Mouse (Mus musculus) limb, embryonic 11.5 days (tissue): ENCODE results near the gene B430306N03Rik. TPM values are rescaled to one million over a fixed set of nuclear protein-coding genes. Genes with fewer than 3 reads are reported as not detected.

Source experiments
- ATAC-seq: fragments of 200-750 bp; cut with Nextera tagmentation; 2 replicates; pipeline ENCODE4 v1.8.0; 2017; ENCODE audit warnings: low read depth; ENCODE audit not compliant: insufficient number of reproducible peaks, low FRiP score, low TSS enrichment
- DNase-seq: peaks from one replicate; pipeline ENCODE4 v3.0.0-alpha.2; 2015; ENCODE audit warnings: low spot score
- H3K27ac ChIP-seq: fragments of 300-500 bp; sonication (generic); replicated peaks from 2 replicates; pipeline ENCODE4 v1.5.1; 2014; ENCODE audit warnings: low read depth, mild to moderate bottlenecking, low read length
- H3K27me3 ChIP-seq: fragments of 300-500 bp; sonication (generic); 2 replicates; pipeline ENCODE4 v1.6.1; 2014; ENCODE audit warnings: mild to moderate bottlenecking, low read length, mixed read lengths; ENCODE audit not compliant: control insufficient read depth, insufficient read depth
- H3K36me3 ChIP-seq: fragments of 300-500 bp; sonication (generic); 2 replicates; pipeline ENCODE4 v1.6.1; 2014; ENCODE audit warnings: mild to moderate bottlenecking, low read length, moderate library complexity, mixed read lengths; ENCODE audit not compliant: control insufficient read depth, insufficient read depth
- H3K4me1 ChIP-seq: fragments of 300-500 bp; sonication (generic); 2 replicates; pipeline ENCODE4 v1.6.1; 2014; ENCODE audit warnings: low read length, mixed read lengths; ENCODE audit not compliant: control insufficient read depth, insufficient read depth
- H3K4me2 ChIP-seq: fragments of 300-500 bp; sonication (generic); 2 replicates; pipeline ENCODE4 v1.6.1; 2014; ENCODE audit warnings: low read depth, mild to moderate bottlenecking, moderate library complexity; ENCODE audit not compliant: severe bottlenecking
- H3K4me3 ChIP-seq: fragments of 300-500 bp; sonication (generic); 2 replicates; pipeline ENCODE4 v1.5.1; 2014; ENCODE audit warnings: low read depth, low read length
- H3K9ac ChIP-seq: fragments of 300-500 bp; sonication (generic); 2 replicates; pipeline ENCODE4 v1.6.1; 2014; ENCODE audit warnings: mild to moderate bottlenecking, low read length
- H3K9me3 ChIP-seq: fragments of 300-500 bp; sonication (generic); 2 replicates; pipeline ENCODE4 v1.6.1; 2016; ENCODE audit warnings: low read length; ENCODE audit not compliant: control insufficient read depth
- WGBS: fragments of 180-500 bp; shearing (Covaris S2); extraction: QIAGEN DNeasy Blood & Tissue Kit; methylation state at CpG from one replicate; pipeline ENCODE4 v1.1.7; 2014; 5-methylcytosine and 5-hydroxymethylcytosine counted together
- polyA plus RNA-seq: library from polyadenylated mRNA; unstranded; fragments of >200 nt; fragmentation: Nextera tagmentation; extraction: Ambion mirVana; gene quantifications from 2 replicates; pipeline ENCODE4 v1.2.1, GENCODE M21; 2014

Gene B430306N03Rik
- polyA plus RNA-seq, 1 experiment from 2014 or later, result 0.09 TPM

DNA sequence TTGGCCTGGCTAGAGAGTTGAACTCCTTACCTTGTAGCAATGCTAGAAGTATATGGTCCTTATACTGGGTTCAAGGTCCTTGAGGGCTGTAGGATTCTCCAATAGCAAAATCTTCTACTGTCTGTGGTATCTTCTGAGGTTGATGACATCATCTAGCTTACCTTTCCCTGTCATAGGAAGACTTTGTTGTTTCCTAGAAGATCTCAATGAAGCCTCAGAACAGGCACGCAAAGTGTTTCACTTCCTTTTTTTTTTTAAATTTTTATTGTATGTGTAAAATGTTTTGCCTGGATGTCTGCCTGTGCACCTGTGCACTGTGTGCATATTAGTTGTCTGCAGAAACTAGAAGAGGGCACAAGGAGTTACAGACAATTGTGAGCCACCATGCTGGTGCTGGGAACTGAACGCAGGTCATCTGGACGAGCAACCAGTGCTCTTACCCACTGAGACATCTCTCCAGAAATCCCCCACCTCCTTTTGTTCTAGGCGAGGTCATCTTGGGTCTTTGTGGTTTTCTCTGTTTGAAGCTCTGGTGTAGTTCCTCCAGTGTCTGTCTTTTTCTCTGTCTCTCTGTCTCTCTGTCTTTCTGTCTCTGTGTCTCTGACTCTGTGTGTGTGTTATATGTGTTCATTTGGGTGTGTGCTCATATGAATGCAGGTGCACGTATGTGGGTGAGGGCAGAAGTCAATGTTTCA, 22.3 kb upstream of the B430306N03Rik start:
- H3K4me2 ChIP-seq, result no peak overlapping the region
- H3K27ac ChIP-seq, result no peak overlapping the region
- WGBS, result 85% methylated on average over 5 of the region's 5 CpGs
- ATAC-seq (no peak), DNase-seq (no peak)
- no peaks in the 10 kb centered on the region for H3K36me3 ChIP-seq
- no peaks in the 10 kb centered on the region for H3K27me3 ChIP-seq
- no peak overlapping the region for H3K9ac ChIP-seq
- H3K9me3 ChIP-seq, result no peaks in the 10 kb centered on the region
- H3K4me3 ChIP-seq, result no peak overlapping the region
- H3K4me1 ChIP-seq, result no peaks in the 10 kb centered on the region

DNA sequence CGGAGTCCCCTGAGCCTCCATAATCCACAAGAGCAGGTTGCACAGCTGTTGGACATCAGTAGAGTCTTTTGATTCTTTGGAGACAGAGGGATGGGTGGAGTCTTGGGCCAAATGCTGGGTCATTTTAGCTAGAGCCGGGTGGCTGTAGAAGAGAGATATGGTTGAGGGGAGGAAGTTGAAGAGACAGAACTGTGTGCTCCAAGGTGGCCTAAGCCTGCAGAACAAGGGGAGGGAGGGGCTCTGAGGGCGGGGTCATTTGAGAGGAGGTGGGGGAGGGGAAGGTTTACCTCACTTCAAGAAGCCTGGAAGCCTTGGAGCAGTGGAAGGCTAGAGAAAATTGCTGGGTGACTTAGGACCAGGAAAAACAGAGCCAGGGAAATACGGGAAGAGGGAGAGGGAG, 16.7 kb upstream of the B430306N03Rik start, which contains the start of gene Treml2:
TSS of gene Treml2 (plus strand) at position 296 of the 400 bp plus-strand sequence.
- no peak within 1 kb of the TSS for H3K9ac ChIP-seq
- no peak for DNase-seq
- no peak within 1 kb of the TSS for H3K4me3 ChIP-seq

DNA sequence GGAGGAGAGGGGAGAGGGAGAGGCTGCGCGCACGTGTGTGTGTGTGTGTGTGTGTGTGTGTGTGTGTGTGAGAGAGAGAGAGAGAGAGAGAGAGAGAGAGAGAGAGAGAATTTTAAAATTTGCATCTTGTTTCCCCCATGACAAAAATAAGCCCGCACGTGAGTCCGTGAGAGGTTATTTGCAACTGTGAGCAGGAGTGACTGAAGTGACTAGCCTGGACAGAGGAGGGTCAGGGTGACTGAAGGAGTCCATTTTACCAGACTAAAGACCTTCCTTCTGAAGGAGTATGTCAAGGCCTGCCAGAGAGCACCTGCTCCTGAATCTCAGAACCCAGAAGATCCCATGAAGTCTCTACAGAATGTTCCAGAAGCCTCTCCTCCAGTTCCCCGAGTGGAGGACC, 16.2 kb upstream of the B430306N03Rik start:
- H3K27ac ChIP-seq, result no peak overlapping the region
- ATAC-seq (no peak), DNase-seq (no peak)
- no peak overlapping the region for H3K4me2 ChIP-seq
- H3K9ac ChIP-seq, result no peak overlapping the region
- no peaks in the 10 kb centered on the region for H3K36me3 ChIP-seq
- H3K27me3 ChIP-seq, result no peaks in the 10 kb centered on the region
- 57% methylated on average over 7 of the region's 7 CpGs for WGBS
- H3K4me3 ChIP-seq, result no peak overlapping the region
- no peaks in the 10 kb centered on the region for H3K9me3 ChIP-seq
- 0 out of 2 replicates have a peak, but pooled peaks cover 2% of the 10 kb centered on the region for H3K4me1 ChIP-seq

More for the DNA sequence above, 16.7 kb upstream of the B430306N03Rik start, which contains the start of gene Treml2:
- Histone ChIP-seq H3K9me3 (no peaks in the 10 kb centered on the region), H3K4me1 (0 out of 2 replicates have a peak, but pooled peaks cover 2% of the 10 kb centered on the region), H3K36me3 (no peaks in the 10 kb centered on the region), H3K4me2 (no peak within 1 kb of the TSS), H3K27me3 (no peaks in the 10 kb centered on the region), H3K27ac (no peak within 1 kb of the TSS)
- ATAC-seq, result no peak
- 24% methylated on average over 3 of the region's 4 CpGs for WGBS

DNA sequence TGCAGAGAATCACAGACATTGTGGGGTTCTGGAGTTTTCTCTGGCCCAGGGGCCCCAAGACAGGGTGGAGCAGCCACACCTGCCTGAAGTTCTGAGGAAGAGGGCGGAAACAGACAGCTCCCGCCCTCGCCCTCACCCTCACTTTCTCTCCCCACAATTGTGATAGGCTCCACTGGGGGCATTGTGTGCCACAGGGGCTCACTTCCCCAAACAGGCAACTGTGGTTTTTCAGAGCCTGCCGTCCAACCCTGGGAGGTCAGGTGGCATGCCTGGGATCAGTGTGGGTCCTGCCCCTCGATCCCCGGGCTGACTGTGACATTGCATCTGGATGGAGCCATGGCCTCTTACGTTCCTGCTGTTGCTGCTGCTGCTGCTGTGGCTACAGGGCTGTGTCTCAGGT, 15.7 kb upstream of the B430306N03Rik start:
- H3K27me3 ChIP-seq, result no peaks in the 10 kb centered on the region
- no peak overlapping the region for H3K9ac ChIP-seq
- H3K27ac ChIP-seq, result no peak overlapping the region
- H3K4me3 ChIP-seq, result no peak overlapping the region
- H3K36me3 ChIP-seq, result no peaks in the 10 kb centered on the region
- WGBS, result 67% methylated on average over 7 of the region's 7 CpGs
- no peak overlapping the region for H3K4me2 ChIP-seq
- no peak for ATAC-seq
- 0 out of 2 replicates have a peak, but pooled peaks cover 2% of the 10 kb centered on the region for H3K4me1 ChIP-seq
- no peak for DNase-seq
- no peaks in the 10 kb centered on the region for H3K9me3 ChIP-seq

DNA sequence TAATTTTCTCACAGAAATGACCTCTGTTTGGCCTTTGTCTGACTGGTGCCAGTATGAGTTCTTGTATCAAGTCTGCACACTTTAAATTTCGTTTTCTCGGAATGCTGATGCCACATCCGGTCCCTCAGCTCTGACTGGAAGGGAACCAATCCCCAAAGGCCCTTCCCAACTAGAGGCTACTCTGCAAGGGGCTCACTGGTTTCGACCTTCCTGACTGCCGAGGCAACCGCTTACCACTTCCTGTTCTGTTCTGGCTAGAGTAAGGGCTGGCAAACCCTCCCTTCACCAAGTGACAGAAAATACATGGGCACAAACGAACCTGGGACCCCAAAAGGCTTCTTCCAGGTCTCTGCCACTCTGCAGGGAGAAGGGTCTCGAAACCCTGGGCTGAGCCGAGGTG, 15.1 kb upstream of the B430306N03Rik start:
- DNase-seq (no peak), ATAC-seq (no peak)
- Histone ChIP-seq H3K36me3 (no peaks in the 10 kb centered on the region), H3K4me1 (0 out of 2 replicates have a peak, but pooled peaks cover 2% of the 10 kb centered on the region), H3K9ac (no peak overlapping the region), H3K4me2 (no peak overlapping the region), H3K9me3 (no peaks in the 10 kb centered on the region), H3K4me3 (no peak overlapping the region), H3K27ac (no peak overlapping the region), H3K27me3 (no peaks in the 10 kb centered on the region)
- WGBS, result 78% methylated on average over 9 of the region's 9 CpGs

DNA sequence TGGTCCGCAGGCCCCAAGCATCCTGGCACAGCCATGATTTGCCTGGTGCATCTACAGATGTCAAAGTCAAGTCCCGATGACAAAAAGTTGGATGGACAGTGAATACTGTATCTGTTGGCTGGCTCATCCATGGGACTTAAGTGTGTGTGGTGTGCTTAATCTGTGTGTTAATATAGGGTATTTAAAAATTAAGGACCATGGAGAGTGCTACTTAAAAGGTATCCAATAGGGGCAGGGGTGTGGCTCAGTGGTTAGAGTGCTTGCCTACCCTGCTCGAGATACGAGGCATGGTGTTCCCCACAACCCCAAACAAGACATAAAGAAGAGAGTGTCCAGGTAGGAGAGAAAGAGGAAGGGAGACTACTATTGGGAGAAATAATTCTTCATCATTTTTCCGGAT, 14.1 kb upstream of the B430306N03Rik start:
- Histone ChIP-seq H3K4me1 (0 out of 2 replicates have a peak, but pooled peaks cover 2% of the 10 kb centered on the region), H3K9me3 (no peaks in the 10 kb centered on the region), H3K4me2 (no peak overlapping the region), H3K9ac (no peak overlapping the region), H3K36me3 (no peaks in the 10 kb centered on the region), H3K27me3 (no peaks in the 10 kb centered on the region), H3K4me3 (no peak overlapping the region), H3K27ac (no peak overlapping the region)
- no peak for ATAC-seq
- WGBS, result 91% methylated on average over 5 of the region's 5 CpGs
- no peak for DNase-seq

DNA sequence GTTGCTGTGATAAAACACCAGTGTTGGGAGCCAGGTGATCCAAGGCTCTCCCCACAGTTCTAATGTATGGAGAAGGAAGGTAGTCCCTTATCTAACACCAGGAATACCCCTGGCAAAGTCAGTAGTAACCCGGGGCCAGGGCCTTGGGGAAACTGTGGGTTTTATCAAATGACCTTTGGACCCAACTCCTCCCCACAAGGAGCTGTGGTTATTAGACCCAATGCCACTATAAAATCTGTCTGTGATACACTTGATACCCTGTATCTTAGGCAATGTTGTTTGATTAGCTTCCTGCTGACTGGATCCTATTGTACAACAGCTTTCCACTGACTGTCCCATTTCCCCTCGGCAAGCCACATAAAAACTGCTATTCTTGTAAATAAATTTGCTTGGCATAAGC, 3.8 kb upstream of the B430306N03Rik start:
- Histone ChIP-seq H3K36me3 (no peaks in the 10 kb centered on the region), H3K4me3 (no peak overlapping the region), H3K9me3 (no peaks in the 10 kb centered on the region), H3K27me3 (no peaks in the 10 kb centered on the region), H3K4me1 (no peaks in the 10 kb centered on the region), H3K4me2 (no peak overlapping the region), H3K9ac (no peak overlapping the region), H3K27ac (no peak overlapping the region)
- WGBS, result 83% methylated on average over 2 of the region's 2 CpGs
- ATAC-seq, result no peak
- DNase-seq, result no peak

DNA sequence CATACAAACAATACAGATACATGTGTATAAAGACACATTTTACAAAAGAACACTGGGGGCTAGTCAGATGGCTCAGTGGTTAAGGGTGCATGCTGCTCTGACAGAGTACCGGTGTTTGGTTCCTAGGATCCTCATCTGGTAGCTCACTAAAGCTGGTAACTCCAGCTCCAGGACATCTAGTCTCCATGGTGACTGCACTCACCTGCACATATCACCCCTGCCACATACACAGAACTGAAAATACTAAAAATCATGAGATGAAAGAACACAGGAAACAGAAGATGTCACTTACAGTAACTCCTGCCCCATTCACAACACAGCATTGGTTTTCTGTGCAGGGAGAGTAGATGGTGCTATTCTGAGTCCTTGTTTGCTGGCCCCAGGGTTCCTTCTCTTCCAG, 2.7 kb downstream of the B430306N03Rik start:
- Histone ChIP-seq H3K4me1 (no peaks in the 10 kb centered on the region), H3K9ac (no peak overlapping the region), H3K27ac (no peak overlapping the region), H3K27me3 (no peaks in the 10 kb centered on the region), H3K36me3 (no peaks in the 10 kb centered on the region), H3K4me3 (no peak overlapping the region), H3K4me2 (no peak overlapping the region), H3K9me3 (no peaks in the 10 kb centered on the region)
- WGBS, result 97% methylated on average over 1 of the region's 1 CpGs
- ATAC-seq (no peak), DNase-seq (no peak)

DNA sequence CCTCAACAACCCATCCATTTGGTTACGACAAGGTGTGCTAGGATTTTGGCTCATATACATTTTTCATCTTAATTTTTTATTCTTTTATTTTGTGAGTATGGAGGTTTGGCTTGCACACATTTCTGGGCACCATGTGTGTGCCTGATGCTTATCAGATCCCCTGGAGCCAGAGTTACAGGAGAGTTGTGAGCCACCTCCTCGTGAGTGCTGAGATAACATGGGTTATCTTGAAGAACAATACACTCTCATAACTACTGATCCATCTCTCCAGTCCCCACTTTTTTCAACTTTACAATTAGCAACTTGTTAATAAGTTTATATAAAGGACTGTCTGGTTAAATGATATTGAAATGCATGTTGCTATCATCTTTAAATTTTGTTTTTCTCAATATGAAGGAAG, 5.3 kb downstream of the B430306N03Rik start:
- WGBS, result 80% methylated on average over 2 of the region's 2 CpGs
- no peaks in the 10 kb centered on the region for H3K36me3 ChIP-seq
- H3K9ac ChIP-seq, result no peak overlapping the region
- no peaks in the 10 kb centered on the region for H3K27me3 ChIP-seq
- no peak overlapping the region for H3K27ac ChIP-seq
- DNase-seq (no peak), ATAC-seq (no peak)
- H3K9me3 ChIP-seq, result no peaks in the 10 kb centered on the region
- H3K4me1 ChIP-seq, result no peaks in the 10 kb centered on the region
- H3K4me3 ChIP-seq, result no peak overlapping the region
- H3K4me2 ChIP-seq, result no peak overlapping the region
